Mouse (Mus musculus) ES-CJ7 (cell line): ENCODE data around the gene Plekhm3.
A peak's percentile ranks its signal among the peaks of the same experiment; 100 is the strongest.

Experiments used
- DNase-seq: peaks from one replicate; pipeline ENCODE4 v3.0.0; 2011; ENCODE audit warnings: low read depth, low spot score

Gene Plekhm3

DNA sequence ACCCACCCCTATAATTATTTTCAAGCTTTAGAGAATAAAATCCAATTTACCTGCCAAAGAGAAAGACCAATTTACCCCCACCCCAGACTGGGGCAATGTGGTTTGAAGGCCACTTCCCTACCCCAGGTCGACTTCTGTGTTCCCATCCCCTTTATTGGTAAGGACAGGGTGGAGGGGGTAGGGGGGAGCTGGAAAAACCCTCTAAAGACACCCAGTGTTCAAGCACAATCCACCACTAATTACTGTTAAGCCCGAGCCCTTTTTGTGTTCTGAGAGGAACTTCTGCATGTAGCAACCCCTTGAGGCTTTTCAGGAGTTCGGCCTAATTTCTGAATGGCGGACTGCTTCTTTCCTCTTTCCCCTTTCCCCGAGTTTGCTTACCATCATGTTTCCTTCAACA, 177.2 kb downstream of the Plekhm3 start:
- no peak for DNase-seq

DNA sequence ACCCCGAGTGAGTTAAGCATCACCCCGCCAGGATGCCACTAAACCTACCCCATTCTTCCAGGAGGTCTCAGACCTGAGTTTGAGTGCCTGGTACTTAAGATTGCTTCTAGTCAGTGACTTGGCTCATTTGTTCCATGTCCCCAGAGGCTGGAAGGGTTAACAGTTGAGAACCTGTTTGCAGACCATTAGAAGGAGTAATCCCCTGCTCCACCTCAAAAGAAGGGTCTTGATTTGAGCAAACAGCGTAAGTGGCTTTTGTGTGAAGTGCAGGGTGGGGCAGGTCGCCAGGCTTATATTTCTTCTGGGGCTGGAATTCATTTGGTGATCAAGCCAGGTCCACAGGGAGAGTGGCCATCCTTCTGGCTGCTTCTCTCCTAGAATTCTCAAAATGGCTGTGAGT, 183.3 kb downstream of the Plekhm3 start:
- no peak for DNase-seq

DNA sequence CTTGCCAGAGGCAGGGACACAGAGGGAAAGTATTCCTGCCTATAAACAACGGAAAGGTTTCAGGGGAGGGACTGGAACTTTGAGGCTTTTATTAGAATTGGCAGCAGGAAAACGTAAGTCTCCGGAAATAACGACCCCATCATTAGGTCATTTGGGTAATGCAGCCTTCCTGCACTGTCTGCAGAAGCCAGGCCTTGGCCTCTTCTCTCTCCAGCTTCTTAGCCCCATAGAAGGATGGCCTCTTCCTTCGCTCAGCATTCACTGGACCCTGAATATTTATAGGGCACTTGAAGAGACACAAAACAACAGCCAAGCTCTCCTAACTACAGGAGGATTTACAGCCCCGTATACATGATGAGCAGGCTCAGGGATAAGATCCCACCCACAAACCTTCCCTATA, 186.5 kb downstream of the Plekhm3 start:
- no peak for DNase-seq

DNA sequence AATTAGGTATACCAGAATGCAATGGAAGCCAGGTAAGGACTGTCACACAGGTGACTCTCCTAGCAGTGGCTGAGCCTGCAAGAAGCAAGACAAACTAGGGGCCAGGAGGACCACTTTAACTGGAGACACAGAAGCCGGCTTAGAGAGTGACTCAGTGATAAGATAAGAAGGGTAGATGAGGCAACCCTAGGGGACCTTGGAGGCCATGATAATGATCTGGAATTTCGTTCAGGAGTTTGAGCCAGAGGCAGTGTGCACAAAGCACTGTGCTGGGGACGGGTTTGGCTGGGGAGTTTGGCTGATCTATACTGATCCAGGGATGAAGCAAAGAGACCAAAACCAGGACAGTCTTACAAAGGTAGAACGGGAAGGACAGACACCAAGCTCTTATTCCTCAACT, 195.0 kb downstream of the Plekhm3 start:
- DNase-seq: no peak

DNA sequence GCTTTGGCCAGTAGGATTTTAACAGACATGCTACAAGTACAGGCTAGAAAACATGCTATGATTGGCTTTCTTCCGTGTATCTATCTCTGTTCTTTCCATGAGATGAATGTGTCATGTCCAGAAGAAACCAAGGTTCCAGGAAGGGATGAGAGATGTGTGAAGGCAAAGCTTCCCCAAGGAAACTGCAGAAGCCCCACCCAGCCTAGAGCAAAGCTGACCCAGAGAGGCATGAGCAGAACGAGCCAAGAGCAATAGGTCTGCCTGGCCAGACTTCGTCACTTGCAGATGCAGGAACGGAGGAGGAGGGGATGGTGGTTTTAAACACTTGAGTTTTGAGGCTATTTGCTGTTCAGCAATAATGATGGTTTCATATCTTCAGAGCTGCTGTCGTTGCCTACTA, 198.9 kb downstream of the Plekhm3 start:
- no peak for DNase-seq

DNA sequence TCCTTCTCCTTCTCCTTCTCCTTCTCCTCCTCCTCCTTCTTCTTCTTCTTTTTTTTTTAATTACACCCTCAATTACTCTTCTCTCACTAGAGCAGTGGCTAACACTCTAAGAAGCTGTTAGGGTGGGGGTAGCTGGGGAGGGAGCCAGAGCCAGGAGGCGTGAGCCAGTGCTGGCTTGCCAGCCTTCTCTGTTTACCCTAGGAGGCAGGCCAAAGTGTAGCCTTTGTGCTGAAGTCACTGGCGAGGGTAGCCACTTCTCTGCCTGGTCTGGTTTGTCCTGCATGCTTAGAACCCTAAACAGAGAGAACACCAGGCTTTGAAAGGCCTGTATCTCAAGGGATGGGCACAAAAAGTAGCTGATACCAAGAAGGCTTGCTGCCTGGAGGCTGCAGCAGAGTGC, 199.4 kb downstream of the Plekhm3 start:
- DNase-seq: no peak

DNA sequence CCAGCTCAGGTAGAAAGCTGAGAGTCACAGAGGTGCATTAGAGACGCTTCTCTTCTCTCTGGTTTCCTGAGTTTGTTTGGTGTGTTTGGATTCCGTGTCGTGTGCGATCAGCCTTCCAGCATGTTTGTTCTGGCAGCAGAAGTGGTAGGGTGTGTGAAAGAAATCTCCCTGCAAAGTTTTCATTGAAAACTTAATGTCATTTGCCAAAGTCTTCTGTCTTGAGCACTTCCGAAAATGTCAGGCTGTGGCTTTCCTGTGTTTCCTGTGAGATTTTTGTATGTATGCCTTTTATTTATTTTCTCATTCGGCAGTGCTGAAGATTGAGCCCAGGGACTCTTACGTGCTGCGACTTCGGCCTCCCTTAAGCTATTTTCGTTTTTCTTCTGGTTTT, 200.0 kb downstream of the Plekhm3 start:
- DNase-seq: no peak

DNA sequence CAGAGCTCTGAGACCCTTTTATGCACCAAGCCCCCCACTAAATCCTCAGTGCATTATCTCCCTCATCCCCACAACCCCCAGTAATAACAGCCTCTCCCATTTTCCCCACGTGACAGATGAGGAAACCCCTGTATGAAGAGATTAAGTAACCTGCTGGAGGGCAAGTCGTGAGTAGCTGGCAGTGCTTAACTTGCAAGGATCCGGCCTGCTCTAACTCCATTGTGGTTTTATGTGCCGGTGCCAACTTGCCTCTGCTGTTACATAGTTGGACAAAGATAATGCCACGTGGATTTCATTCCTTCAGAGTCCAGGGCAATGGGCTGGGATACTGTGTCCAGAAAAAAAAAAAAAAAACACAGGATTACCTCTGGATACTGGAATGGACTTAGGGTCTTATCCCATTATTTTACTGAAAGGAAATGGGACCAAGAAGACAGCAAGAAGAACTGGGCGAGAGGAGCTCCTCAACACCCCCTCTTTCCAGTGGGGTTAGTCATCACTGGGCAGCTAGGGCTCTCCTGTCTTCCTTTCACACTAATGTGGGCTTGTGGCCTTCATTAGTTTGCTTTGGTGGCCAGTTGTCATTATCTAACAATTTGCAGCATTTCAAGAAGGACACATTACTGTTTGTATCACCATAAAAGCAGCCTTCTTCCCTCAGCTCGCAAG, 200.5 kb downstream of the Plekhm3 start:
- DNase-seq: no peak

DNA sequence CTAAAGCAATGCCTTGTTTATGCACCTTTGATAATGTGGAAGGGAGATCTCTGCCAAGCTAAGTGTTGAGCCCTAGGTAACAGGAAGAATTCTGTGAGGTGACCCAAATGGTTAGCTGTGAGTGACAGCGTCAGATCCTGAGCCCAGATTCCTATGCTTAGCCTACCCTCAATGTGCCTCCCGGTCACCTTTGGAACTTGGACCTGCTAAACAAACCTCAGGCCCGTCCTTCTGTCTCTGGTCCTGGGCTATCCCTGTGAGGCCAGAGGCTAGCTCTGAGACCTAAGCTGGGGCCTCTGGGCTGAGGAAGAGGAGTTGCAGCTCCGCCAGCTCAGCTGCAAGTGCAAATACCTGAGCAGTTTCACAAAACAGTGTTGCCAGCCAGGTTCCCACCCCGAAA, 202.0 kb downstream of the Plekhm3 start:
- no peak for DNase-seq

DNA sequence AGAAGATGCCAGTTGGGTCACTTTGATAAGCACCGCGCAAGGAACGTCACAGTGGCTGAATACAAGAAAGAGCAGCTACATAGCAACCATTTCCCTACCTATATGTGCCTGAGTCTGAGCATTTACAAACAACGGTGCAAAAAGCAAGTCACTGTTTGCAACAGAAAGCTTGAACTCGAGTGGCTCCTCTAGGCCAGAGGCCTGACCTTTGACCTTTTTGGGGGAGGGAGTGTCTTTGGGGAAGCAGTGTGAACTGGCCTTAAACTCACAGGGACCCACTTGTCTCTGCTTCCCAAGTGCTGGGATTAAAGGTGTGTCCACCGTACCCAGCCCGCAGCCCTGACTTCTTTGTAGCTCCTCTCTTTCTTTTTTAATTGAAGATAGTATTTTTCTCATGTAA, 203.0 kb downstream of the Plekhm3 start:
- DNase-seq: peak; percentile 61

DNA sequence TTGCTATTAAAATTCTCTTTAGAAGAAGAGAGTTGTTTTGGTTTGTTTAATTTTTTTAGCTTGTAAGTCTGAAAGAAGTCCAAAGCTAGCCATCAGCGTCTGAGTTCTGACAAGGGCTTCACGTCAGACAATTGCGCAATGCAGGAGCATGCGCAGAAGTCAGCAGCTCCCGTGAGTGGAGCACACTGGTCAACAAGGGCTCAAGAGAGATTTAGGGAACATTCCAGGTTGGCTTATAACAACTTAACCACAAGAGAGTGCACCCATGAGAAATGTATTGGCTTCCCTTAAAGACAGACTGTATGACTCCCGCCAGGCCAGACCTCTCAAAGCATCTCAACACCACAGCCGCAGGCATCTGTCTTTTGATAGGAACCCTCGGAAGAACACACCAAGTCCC, 203.5 kb downstream of the Plekhm3 start:
- DNase-seq: peak; percentile 23

DNA sequence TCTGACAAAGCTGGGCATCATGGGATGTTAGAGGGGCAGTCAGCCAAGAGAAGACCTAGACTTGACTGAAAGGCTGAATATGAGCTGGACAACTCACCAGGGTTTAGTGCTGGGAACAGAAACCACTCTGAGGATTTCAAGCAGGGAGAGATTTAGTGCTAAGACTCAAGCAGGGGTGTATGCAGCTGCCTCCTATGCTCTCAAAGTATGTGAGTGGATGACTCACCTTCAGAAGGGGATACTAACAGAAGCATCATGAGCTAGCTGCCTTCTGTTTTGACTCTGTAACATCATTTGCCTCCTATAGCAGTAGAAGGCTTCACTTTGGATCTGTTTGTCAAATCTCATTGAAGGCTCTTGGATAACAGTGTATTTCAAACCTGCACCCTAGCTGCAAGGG, 212.0 kb downstream of the Plekhm3 start:
- no peak for DNase-seq

DNA sequence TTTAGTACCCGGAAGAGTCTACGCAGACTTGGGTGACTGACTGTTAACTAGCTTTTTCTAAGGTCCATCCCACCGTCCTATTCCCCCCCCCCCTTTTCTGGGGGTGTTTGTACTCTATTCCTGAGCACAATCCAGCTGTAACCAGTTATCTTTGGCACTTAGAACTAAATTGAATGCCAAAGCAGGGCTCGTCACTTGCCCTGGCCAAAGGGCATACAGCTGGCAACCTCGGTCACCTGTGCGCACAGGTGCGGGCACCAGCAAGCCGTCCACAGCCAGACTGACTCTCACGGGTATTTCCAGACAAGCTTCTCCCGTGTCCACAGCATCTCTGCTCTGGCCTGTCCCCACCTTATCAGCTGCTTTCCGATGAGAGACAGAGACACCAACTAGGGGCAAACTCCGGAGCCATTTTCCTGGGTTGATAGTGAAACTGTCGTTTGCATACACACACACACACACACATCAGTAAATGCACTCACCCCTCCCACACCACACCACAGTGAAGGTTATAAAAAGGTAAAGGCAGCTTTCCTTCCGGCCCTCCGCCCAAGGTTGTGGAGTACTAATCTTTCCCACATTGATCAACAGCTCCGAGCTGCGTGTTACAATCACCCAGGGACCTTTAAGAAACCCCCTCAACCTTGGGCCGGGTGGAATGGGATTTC, 213.7 kb downstream of the Plekhm3 start:
- DNase-seq: no peak

DNA sequence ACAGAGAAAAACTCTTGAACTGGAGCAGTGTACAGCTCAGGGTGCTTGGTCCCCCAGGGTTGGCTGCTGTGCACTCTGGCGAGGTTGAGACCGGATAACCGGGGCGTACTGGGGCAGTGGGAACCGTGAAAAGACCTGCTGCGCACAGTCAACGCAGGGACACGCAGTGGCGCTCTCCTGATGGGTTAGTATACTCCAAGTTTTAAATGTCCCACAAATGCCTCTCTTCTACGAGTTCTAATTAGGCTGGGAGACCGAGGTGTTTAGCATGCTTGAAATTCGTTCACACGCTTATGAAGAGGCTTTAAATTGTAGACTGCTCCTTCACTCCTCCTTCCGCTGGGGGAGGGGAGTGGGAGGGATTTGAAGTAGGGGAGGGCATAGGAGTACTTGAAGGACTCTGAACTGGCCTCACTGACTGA, 218.0 kb downstream of the Plekhm3 start:
- peak; percentile 77 for DNase-seq

DNA sequence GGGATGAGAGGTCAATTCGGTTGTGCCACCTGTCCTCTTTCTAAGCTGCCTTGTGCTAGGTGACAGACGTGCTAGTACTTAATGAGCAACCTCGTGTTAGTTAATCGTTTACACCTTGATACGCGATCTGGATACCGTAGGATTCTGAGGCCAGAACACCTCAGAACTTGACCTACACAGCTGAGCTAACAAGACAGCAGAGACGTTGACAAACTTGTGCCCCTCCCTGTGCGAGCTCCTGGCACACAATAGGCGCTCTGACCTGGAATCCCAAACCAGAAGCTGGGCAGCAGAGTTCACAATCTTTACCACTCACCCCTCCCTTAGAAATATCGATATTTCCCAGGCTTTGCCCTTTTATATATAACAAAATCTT, 218.5 kb downstream of the Plekhm3 start:
- peak; percentile 71 for DNase-seq

DNA sequence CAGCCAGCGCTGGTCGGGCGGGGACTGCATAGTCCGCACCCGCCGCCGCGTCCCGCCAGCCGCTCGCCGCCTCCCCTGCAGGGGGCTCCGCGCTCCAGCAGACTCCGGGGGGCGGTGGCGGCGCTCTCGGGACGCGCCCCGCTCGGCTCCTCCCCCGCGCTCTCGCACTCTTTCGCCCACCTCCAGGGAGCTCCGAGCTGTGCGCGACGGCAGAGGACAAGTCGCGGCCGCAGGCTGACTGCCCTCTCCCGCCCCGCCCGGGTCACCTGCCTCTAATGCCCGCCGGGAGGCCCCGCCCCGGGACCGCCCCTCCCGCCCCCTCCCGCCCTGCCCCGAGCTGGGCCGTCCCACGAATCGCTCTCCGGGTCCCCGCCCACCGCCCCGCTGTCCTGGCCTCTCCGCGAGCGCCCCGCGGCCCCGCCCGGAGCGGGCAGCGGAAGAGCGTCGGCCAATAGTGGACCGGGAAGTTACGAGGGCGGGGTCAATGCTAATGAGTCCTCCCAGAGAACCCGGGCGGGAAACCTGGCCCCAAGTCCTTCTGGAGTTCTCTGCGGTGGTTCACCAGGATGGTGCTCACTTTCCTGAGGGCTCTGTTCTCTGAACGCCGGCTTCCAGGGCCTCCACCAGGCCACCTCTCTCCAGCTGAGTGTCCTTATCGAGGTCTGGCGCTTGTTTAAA, 219.0 kb downstream of the Plekhm3 start, which contains the start of gene Fzd5:
Gene Fzd5 (minus strand): TSS at position 250 of the 678 bp plus-strand sequence.
- DNase-seq: peak; percentile 97

DNA sequence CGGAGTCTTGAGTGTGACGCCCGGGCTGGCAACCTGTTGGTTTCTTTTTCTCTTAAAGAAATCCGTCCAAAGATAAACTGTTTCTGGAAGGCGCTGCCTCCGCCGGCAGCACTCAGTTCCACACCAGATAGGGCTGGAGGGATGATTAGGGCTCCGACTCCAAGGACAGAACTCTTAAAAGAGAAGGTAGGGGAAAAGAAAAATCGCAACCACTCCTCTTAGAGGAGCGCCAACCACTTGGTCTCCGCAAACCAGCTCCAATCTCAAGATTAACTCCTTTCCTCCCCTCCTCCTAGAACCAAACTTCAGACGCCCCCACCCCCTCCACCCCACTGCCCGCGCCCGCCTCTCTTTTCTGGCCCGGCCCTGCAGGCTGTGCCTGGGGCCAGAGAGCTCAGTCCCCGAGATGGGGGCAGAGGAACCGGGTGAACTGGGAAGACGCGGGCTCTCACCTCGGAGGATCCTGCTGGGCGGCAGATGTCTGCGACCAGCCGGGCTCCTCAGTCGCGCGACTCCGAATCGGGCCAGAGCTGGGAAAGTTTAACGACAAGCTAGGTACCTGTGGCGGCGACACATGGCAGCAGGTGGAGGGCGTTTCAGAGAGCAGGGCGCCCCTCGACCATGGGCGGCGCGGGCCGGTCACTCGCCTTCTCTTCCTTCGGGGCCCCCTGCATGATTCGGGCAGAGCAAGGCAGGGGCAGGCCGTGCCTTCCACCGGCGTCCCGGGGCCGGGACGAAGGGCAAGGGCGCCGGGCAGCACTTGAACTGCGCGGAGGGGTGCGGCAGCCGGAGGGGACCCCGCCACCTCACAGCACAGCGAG, 219.7 kb downstream of the Plekhm3 start:
- peak; percentile 41 for DNase-seq
